Mouse (Mus musculus) MEL (cell line): ENCODE results near the gene Tjp3.

Experiments used
- BHLHE40 ChIP-seq: IDR thresholded peaks from 2 replicates; pipeline ENCODE4 v1.6.1; 2012; ENCODE audit warnings: low read depth, mild to moderate bottlenecking, inconsistent platforms, low read length, improper control_type of control experiment, borderline replicate concordance
- CHD2 ChIP-seq: IDR thresholded peaks from 2 replicates; pipeline ENCODE4 v1.6.1; 2011; ENCODE audit warnings: low read length, improper control_type of control experiment
- CTCF ChIP-seq, 3 experiments: IDR thresholded peaks in 2 of 3; conservative IDR thresholded peaks in 1 of 3; 2 replicates each; pipeline ENCODE4 v1.5.1; 2011 to 2012; ENCODE audit warnings: low read length in 3 of 3, low read depth in 2 of 3, mild to moderate bottlenecking in 2 of 3, improper control_type of control experiment in 1 of 3, inconsistent platforms in 1 of 3, mixed read lengths in 1 of 3, moderate library complexity in 1 of 3; ENCODE audit not compliant: control insufficient read depth in 1 of 3, insufficient read depth in 1 of 3, poor library complexity in 1 of 3, severe bottlenecking in 1 of 3
- GATA1 ChIP-seq: IDR thresholded peaks from 2 replicates; pipeline ENCODE4 v1.6.1; 2011; ENCODE audit warnings: low read depth, low read length, improper control_type of control experiment
- NELFE ChIP-seq: IDR thresholded peaks from 2 replicates; pipeline ENCODE4 v1.6.1; 2011; ENCODE audit warnings: low read depth, low read length, improper control_type of control experiment
- POLR2A ChIP-seq, 2 experiments: IDR thresholded peaks; 2 replicates each; pipeline ENCODE4 v1.6.1; 2011 to 2012; ENCODE audit warnings: low read length in 2 of 2, mild to moderate bottlenecking in 2 of 2, control low read depth in 1 of 2, improper control_type of control experiment in 1 of 2, low read depth in 1 of 2, moderate library complexity in 1 of 2; ENCODE audit not compliant: control insufficient read depth in 1 of 2, insufficient read depth in 1 of 2, poor library complexity in 1 of 2
- USF1 ChIP-seq: IDR thresholded peaks from 2 replicates; pipeline ENCODE4 v1.6.1; 2014; ENCODE audit warnings: low read depth, mild to moderate bottlenecking, inconsistent platforms, low read length, improper control_type of control experiment, moderate library complexity

GRCm38 (mm10) chr10:81299585-81300351, 8.4 kb upstream of the Tjp3 start:
- TF ChIP-seq BHLHE40: no peak
- TF ChIP-seq CTCF (IDR thresholded peaks at IDR 0.05 in 2 of 3, conservative IDR thresholded peaks at IDR 0.05 in 1 of 3; ENCODE audit: control insufficient read depth in 1 of 3, insufficient read depth in 1 of 3, low read depth in 2 of 3, low read length in 3 of 3, poor library complexity in 1 of 3, severe bottlenecking in 1 of 3): no peak
- no peak for TF ChIP-seq USF1
- no peak for TF ChIP-seq POLR2A (IDR thresholded peaks at IDR 0.05; ENCODE audit: control insufficient read depth in 1 of 2, insufficient read depth in 1 of 2, low read depth in 1 of 2, low read length in 2 of 2, poor library complexity in 1 of 2)
- no peak for TF ChIP-seq CHD2
- no peak for TF ChIP-seq NELFE
- no peak for TF ChIP-seq GATA1
